Mouse (Mus musculus): ENCODE measurements around the gene Spats2l.

DNA sequence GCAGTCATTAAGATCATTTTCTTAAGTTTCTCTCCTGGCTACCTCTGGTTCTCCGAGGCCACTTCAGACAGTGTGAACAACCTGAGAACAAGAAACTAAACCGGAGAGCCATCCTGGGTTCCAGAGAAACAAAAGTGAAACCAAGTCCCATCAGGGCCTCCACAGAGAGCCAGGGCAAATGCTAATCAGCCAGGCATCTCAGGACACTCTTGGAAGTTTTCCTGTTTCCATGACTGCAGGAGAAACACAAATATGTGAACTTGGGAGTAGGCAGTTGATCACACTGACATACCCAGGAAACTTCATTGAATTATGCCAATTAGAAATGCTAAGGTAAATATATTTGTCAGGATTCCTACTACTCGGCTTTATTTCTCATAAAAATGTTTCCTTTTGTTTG is 76.0 kb downstream of the Spats2l start:
- TF ChIP-seq CTCF (IDR thresholded peaks at IDR 0.05; ENCODE audit: low read depth), result no peak
- TF ChIP-seq EP300 (IDR thresholded peaks at IDR 0.05; ENCODE audit: low read depth), result no peak

All from liver, embryonic 14.5 days (tissue).